In genomic region chr10:20123401-20123800, GRCm38 (mm10) we compare ENCODE assay signal across 9 mouse cellular contexts. TPM values are rescaled to one million over a fixed set of nuclear protein-coding genes. Genes with fewer than 3 reads are reported as not detected.
DNase-seq lines count a peak whose midpoint lies in the region; ATAC-seq and TF ChIP-seq lines count a peak whose summit lies in the region.
"Had no signal": no experiment of that assay in that cellular context is flagged by ENCODE, and none has a peak within 500 bp of the region (broad histone marks: within the 10 kb centered on the region; RNA-seq: fewer than 3 reads in every experiment).

No protein-coding gene starts in this region.

- peak; percentile 21 to 33 for DNase-seq in lung, adult 18-20 months
- no peak for DNase-seq in lung, adult 2 months
- DNase-seq in adrenal gland, postnatal 14 days: peak; percentile 70
- no peak for DNase-seq in hindbrain, embryonic 14.5 days (ENCODE audit: low spot score)
- DNase-seq in thymus, postnatal 36 days: peak; percentile 60 to 76
- no peak for DNase-seq in cerebellum, adult 11-12 months
- no peak for DNase-seq in right cerebral cortex, postnatal 14 days

- peaks cover 2% of the 10 kb centered on the region for H3K4me1 ChIP-seq in lung, adult 2 months (ENCODE audit: control insufficient read depth, insufficient read depth, low read length)
- no peaks in the 10 kb centered on the region for H3K4me1 ChIP-seq in hindbrain, embryonic 14.5 days (replicated peaks; ENCODE audit: control insufficient read depth, insufficient read depth, low read length)
- peaks cover 56% of the 10 kb centered on the region for H3K4me1 ChIP-seq in megakaryocyte, embryonic 14.5 days
- H3K4me1 ChIP-seq: lung, embryonic 15.5 days had no signal

- H3K4me3 ChIP-seq in lung, adult 2 months (replicated peaks; ENCODE audit: extremely low read depth, low read depth, low read length): no peak overlapping the region
- H3K4me3 ChIP-seq in hindbrain, embryonic 14.5 days (replicated peaks; ENCODE audit: low read length): no peak overlapping the region
- H3K4me3 ChIP-seq in megakaryocyte, embryonic 14.5 days (replicated peaks): peak overlapping the region; percentile 86
- H3K4me3 ChIP-seq: lung, embryonic 15.5 days had no signal

- H3K9ac ChIP-seq in hindbrain, embryonic 14.5 days: no peak overlapping the region
- H3K9ac ChIP-seq: lung, embryonic 15.5 days had no signal

- TF ChIP-seq POLR2A in lung, adult 2 months (IDR thresholded peaks at IDR 0.05; ENCODE audit: borderline replicate concordance, extremely low read depth, low read depth, low read length): no peak

- no peaks in the 10 kb centered on the region for H3K27me3 ChIP-seq in hindbrain, embryonic 14.5 days (ENCODE audit: control insufficient read depth, insufficient read depth, low read length)
- no peaks in the 10 kb centered on the region for H3K27me3 ChIP-seq in megakaryocyte, embryonic 14.5 days (replicated peaks)
- H3K27me3 ChIP-seq: lung, embryonic 15.5 days had no signal

- 0 out of 2 replicates have a peak overlapping the region, but pooled peaks have one; percentile 10 for H3K27ac ChIP-seq in hindbrain, embryonic 14.5 days
- H3K27ac ChIP-seq: lung, embryonic 15.5 days had no signal

- ATAC-seq in hindbrain, embryonic 14.5 days (ENCODE audit: low FRiP score): 0 out of 2 replicates have a peak, but pooled peaks have one; percentile 64

- no peak overlapping the region for H3K4me2 ChIP-seq in hindbrain, embryonic 14.5 days (replicated peaks)
- H3K4me2 ChIP-seq: lung, embryonic 15.5 days had no signal

- H3K36me3 ChIP-seq in hindbrain, embryonic 14.5 days (replicated peaks; ENCODE audit: control insufficient read depth, insufficient read depth): no peaks in the 10 kb centered on the region
- H3K36me3 ChIP-seq in megakaryocyte, embryonic 14.5 days (replicated peaks; ENCODE audit: low read length): peaks cover 78% of the 10 kb centered on the region
- H3K36me3 ChIP-seq: lung, embryonic 15.5 days had no signal

- no peak for TF ChIP-seq CTCF in lung, adult 2 months (IDR thresholded peaks at IDR 0.05; ENCODE audit: insufficient read depth, low read length)

- H3K9me3 ChIP-seq in hindbrain, embryonic 14.5 days (ENCODE audit: control insufficient read depth, low read length): no peaks in the 10 kb centered on the region
- no peaks in the 10 kb centered on the region for H3K9me3 ChIP-seq in megakaryocyte, embryonic 14.5 days
- H3K9me3 ChIP-seq: lung, embryonic 15.5 days had no signal

- 33% methylated on average over 9 of the region's 9 CpGs for WGBS in lung, adult 2 months
- 35% methylated on average over 9 of the region's 9 CpGs for WGBS in hindbrain, embryonic 14.5 days

RNA-seq across cellular contexts. Expression of gene Map7, which starts 24.9 kb away (rescaled TPM):
- polyA plus RNA-seq in lung, adult 2 months (2012; rRNA removed): 13.4 and 13.6 TPM in 2 replicates
- 16.5 and 19.0 TPM in 2 replicates for total RNA-seq in adrenal gland, postnatal 14 days (2021)
- 7.2 and 8.7 TPM in 2 replicates for polyA plus RNA-seq in hindbrain, embryonic 14.5 days (2014; fragmentation: Nextera tagmentation; extraction: Ambion mirVana)
- 5.3 and 6.5 TPM in 2 replicates for polyA plus RNA-seq in megakaryocyte, embryonic 14.5 days (2012; ENCODE audit: insufficient read depth, low replicate concordance)

Comparison
In these comparisons a context has a peak if more than half of its experiments do, and no peak if none do; other contexts are left out.
1. DNase-seq: peak in lung, adult 18-20 months (2 of 2), adrenal gland, postnatal 14 days (single experiment) and thymus, postnatal 36 days (2 of 2); none in lung, adult 2 months (single experiment), hindbrain, embryonic 14.5 days (single experiment), cerebellum, adult 11-12 months (single experiment) and right cerebral cortex, postnatal 14 days (single experiment).